Mouse (Mus musculus): ENCODE results near the gene Epx. TPM values are rescaled to one million over a fixed set of nuclear protein-coding genes. Genes with fewer than 3 reads are reported as not detected.

The Epx gene
- total RNA-seq, 2 experiments from 2014 or later, result not detected

- no peak for DNase-seq
Measured at GRCm38 (mm10) chr11:87846968-87847600, 28.3 kb downstream of the Epx start.

GRCm38 (mm10) chr11:87841436-87841835 is 33.9 kb downstream of the Epx start:
- DNase-seq, result no peak
- intact Hi-C loops (cut with DNase I), result no loop called here

More at GRCm38 (mm10) chr11:87846968-87847600, 28.3 kb downstream of the Epx start:
- intact Hi-C loops (cut with DNase I), result no loop called here

- intact Hi-C loops (cut with DNase I), result no loop called here
- DNase-seq, result no peak
Measured at GRCm38 (mm10) chr11:87840676-87841075, 34.7 kb downstream of the Epx start.

- intact Hi-C loops (cut with DNase I), result no loop called here
Measured at GRCm38 (mm10) chr11:87828239-87828900, 47.0 kb downstream of the Epx start, which contains the start of gene Lpo. Gene Lpo (minus strand): TSS chr11:87828289.

GRCm38 (mm10) chr11:87821502-87821901 is 53.8 kb downstream of the Epx start:
- intact Hi-C loops (cut with DNase I), result no loop called here
- DNase-seq, result no peak

More at GRCm38 (mm10) chr11:87828239-87828900, 47.0 kb downstream of the Epx start, which contains the start of gene Lpo:
- no peak for DNase-seq

GRCm38 (mm10) chr11:87817443-87817773 is 57.9 kb downstream of the Epx start:
- intact Hi-C loops (cut with DNase I), result loop anchor here (1.0 kb wide), 1 partner anchor 155 kb away; the partner anchor contains the start of gene Rnf43
- no peak for DNase-seq

- intact Hi-C loops (cut with DNase I), result loop anchor here (1.0 kb wide), 1 partner anchor 155 kb away; the partner anchor contains the start of gene Rnf43
Measured at GRCm38 (mm10) chr11:87816707-87817442, 58.5 kb downstream of the Epx start.

GRCm38 (mm10) chr11:87814831-87815230 is 60.5 kb downstream of the Epx start:
- intact Hi-C loops (cut with DNase I), result no loop called here
- DNase-seq, result no peak

More at GRCm38 (mm10) chr11:87816707-87817442, 58.5 kb downstream of the Epx start:
- peak; percentile 18 to 26 for DNase-seq

Other genes with a start within 250 kb of the Epx start
- under 1 TPM; 0.24 to 0.47 TPM for gene Rnf43, start 212.8 kb downstream of the Epx start, total RNA-seq (2021)
- gene Supt4a, start 138.0 kb downstream of the Epx start, total RNA-seq (2021), result 10 to 100 TPM; 46.5 to 55.3 TPM
- gene Tspoap1, start 115.0 kb downstream of the Epx start, total RNA-seq (2021), result under 1 TPM in 1 of 2 experiments, not detected in 1; 0.08 TPM
- gene Mpo, start 82.0 kb downstream of the Epx start, total RNA-seq (2021), result not detected
- not detected for gene Lpo, start 47.2 kb downstream of the Epx start, total RNA-seq (2021)
- 1 to 10 TPM; 1.9 to 3.1 TPM for gene Mks1, start 22.3 kb downstream of the Epx start, total RNA-seq (2021)
- gene Olfr462, start 16.7 kb upstream of the Epx start, total RNA-seq (2021), result not detected
- not detected for gene Olfr463, start 21.9 kb upstream of the Epx start, total RNA-seq (2021)
- gene Olfr464, start 45.4 kb upstream of the Epx start, total RNA-seq (2021), result not detected
- gene Dynll2, start 112.0 kb upstream of the Epx start, total RNA-seq (2021), result 100 to 1,000 TPM; 340 to 392 TPM
- 10 to 100 TPM; 80.2 to 99.7 TPM for gene Srsf1, start 171.8 kb upstream of the Epx start, total RNA-seq (2021)
- gene Vezf1, start 192.7 kb upstream of the Epx start, total RNA-seq (2021), result 10 to 100 TPM; 45.0 to 46.7 TPM
- gene Cuedc1, start 222.5 kb upstream of the Epx start, total RNA-seq (2021), result 10 to 100 TPM; 47.9 to 54.2 TPM

All from heart, postnatal 36 days (tissue).